Mouse (Mus musculus) MEL (cell line): ENCODE measurements around the gene Esam.

Experiments used
- BHLHE40 ChIP-seq: IDR thresholded peaks from 2 replicates; pipeline ENCODE4 v1.6.1; 2012; ENCODE audit warnings: low read depth, mild to moderate bottlenecking, inconsistent platforms, low read length, improper control_type of control experiment, borderline replicate concordance
- CTCF ChIP-seq, 3 experiments: IDR thresholded peaks in 2 of 3; conservative IDR thresholded peaks in 1 of 3; 2 replicates each; pipeline ENCODE4 v1.5.1; 2011 to 2012; ENCODE audit warnings: low read length in 3 of 3, low read depth in 2 of 3, mild to moderate bottlenecking in 2 of 3, improper control_type of control experiment in 1 of 3, inconsistent platforms in 1 of 3, mixed read lengths in 1 of 3, moderate library complexity in 1 of 3; ENCODE audit not compliant: control insufficient read depth in 1 of 3, insufficient read depth in 1 of 3, poor library complexity in 1 of 3, severe bottlenecking in 1 of 3
- ETS1 ChIP-seq: IDR thresholded peaks from 2 replicates; pipeline ENCODE4 v1.6.1; 2012; ENCODE audit warnings: low read depth, mild to moderate bottlenecking, inconsistent platforms, low read length, improper control_type of control experiment, moderate library complexity
- GATA1 ChIP-seq: IDR thresholded peaks from 2 replicates; pipeline ENCODE4 v1.6.1; 2011; ENCODE audit warnings: low read depth, low read length, improper control_type of control experiment
- MYB ChIP-seq: IDR thresholded peaks from 2 replicates; pipeline ENCODE4 v1.6.1; 2011; ENCODE audit warnings: mild to moderate bottlenecking, low read depth, low read length, improper control_type of control experiment
- MYC ChIP-seq: IDR thresholded peaks from 2 replicates; pipeline ENCODE4 v1.6.1; 2011; ENCODE audit warnings: low read depth, mild to moderate bottlenecking, low read length, improper control_type of control experiment, moderate library complexity
- POLR2A ChIP-seq, 2 experiments: IDR thresholded peaks; 2 replicates each; pipeline ENCODE4 v1.6.1; 2011 to 2012; ENCODE audit warnings: low read length in 2 of 2, mild to moderate bottlenecking in 2 of 2, control low read depth in 1 of 2, improper control_type of control experiment in 1 of 2, low read depth in 1 of 2, moderate library complexity in 1 of 2; ENCODE audit not compliant: control insufficient read depth in 1 of 2, insufficient read depth in 1 of 2, poor library complexity in 1 of 2
- USF1 ChIP-seq: IDR thresholded peaks from 2 replicates; pipeline ENCODE4 v1.6.1; 2014; ENCODE audit warnings: low read depth, mild to moderate bottlenecking, inconsistent platforms, low read length, improper control_type of control experiment, moderate library complexity
- USF2 ChIP-seq, 2 experiments: IDR thresholded peaks; 2 replicates each; pipeline ENCODE4 v1.6.1; 2011 to 2012; ENCODE audit warnings: improper control_type of control experiment in 2 of 2, low read length in 2 of 2, borderline replicate concordance in 1 of 2, inconsistent platforms in 1 of 2, low read depth in 1 of 2, mild to moderate bottlenecking in 1 of 2; ENCODE audit not compliant: insufficient read depth in 1 of 2

DNA sequence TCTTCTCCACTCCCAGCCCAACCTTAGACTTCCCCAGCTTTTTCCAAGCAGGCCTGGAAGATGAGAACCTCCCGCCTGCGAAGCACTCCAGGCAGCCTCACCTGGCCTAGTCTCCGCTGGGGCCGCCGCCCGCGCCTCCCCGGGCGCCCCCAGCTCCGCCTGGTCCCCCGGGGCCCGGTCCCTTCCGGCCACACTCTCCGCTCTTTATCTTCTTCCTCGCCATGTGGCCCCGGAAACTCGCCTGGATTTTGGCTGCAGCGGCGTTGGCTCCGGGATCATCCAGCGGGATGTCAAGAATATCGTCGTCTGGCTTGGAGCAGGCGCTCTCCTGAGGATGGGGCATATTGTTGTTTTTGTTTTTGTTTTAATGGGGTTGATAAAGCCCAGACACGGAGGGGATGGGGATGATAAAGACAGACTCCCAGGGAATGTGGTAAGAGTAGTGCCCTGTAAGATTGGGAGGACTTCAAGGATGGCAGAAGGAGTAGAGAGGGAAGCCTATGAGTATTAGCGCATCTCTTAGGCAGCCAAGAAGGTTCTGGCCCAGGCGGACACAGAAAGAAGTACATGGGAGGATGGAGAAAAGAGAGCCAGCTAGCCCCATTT lies 18.1 kb downstream of the Esam start:
- TF ChIP-seq GATA1 (no peak), CTCF (IDR thresholded peaks at IDR 0.05 in 2 of 3, conservative IDR thresholded peaks at IDR 0.05 in 1 of 3; ENCODE audit: control insufficient read depth in 1 of 3, insufficient read depth in 1 of 3, low read depth in 2 of 3, low read length in 3 of 3, poor library complexity in 1 of 3, severe bottlenecking in 1 of 3) (no peak), BHLHE40 (no peak), MYB (no peak), MYC (no peak), ETS1 (no peak), POLR2A (IDR thresholded peaks at IDR 0.05; ENCODE audit: control insufficient read depth in 1 of 2, insufficient read depth in 1 of 2, low read depth in 1 of 2, low read length in 2 of 2, poor library complexity in 1 of 2) (no peak), USF2 (IDR thresholded peaks at IDR 0.05; ENCODE audit: borderline replicate concordance in 1 of 2, insufficient read depth in 1 of 2, low read depth in 1 of 2, low read length in 2 of 2) (no peak), USF1 (no peak)
